ENCODE assay signal across 20 mouse cellular contexts in genomic region chr2:120147999-120148398, GRCm38 (mm10). TPM values are rescaled to one million over a fixed set of nuclear protein-coding genes. Genes with fewer than 3 reads are reported as not detected.
DNase-seq lines count a peak whose midpoint lies in the region; ATAC-seq and TF ChIP-seq lines count a peak whose summit lies in the region.
"Had no signal": no experiment of that assay in that cellular context is flagged by ENCODE, and none has a peak within 500 bp of the region (broad histone marks: within the 10 kb centered on the region; RNA-seq: fewer than 3 reads in every experiment).

No protein-coding gene starts in this region.

- no peak for DNase-seq in kidney, postnatal 25 days
- peak; percentile 48 for DNase-seq in heart, postnatal 4 days
- DNase-seq in urinary bladder, postnatal 25 days (ENCODE audit: low spot score): no peak
- no peak for DNase-seq in adrenal gland, adult 8-10 months
- DNase-seq: adrenal gland, postnatal 10 days; cerebellum, adult 11 months; cerebellum, postnatal 14 days; kidney, adult 11 months; kidney, postnatal 36 days; lung, embryonic 14.5 days; right cerebral cortex, adult 18-20 months; thymus, adult 18-20 months had no signal

- peaks cover 99% of the 10 kb centered on the region for H3K79me2 ChIP-seq in C2C12 (ENCODE audit: control insufficient read depth, insufficient read depth)

- TF ChIP-seq CTCF in C2C12 (IDR thresholded peaks at IDR 0.05; ENCODE audit: control insufficient read depth, insufficient read depth, insufficient read length): no peak

- WGBS in kidney, embryonic 15.5 days: 66% methylated on average over 3 of the region's 3 CpGs
- WGBS in heart, embryonic 11.5 days (ENCODE audit: insufficient replicate concordance): 9% methylated on average over 3 of the region's 3 CpGs

- peak; percentile 58; the same call in 1 of the 2 replicates for ATAC-seq in kidney, embryonic 15.5 days (replicated peaks; ENCODE audit: low FRiP score)
- ATAC-seq in heart, embryonic 11.5 days (replicated peaks; ENCODE audit: insufficient number of reproducible peaks, low FRiP score, low TSS enrichment): peak; percentile 65; the same call in 1 of the 2 replicates
- ATAC-seq: forebrain, embryonic 13.5 days; hindbrain, postnatal 0 days; midbrain, embryonic 15.5 days had no signal

- no peak overlapping the region for H3ac ChIP-seq in C2C12 (ENCODE audit: control insufficient read depth, insufficient read length, low read depth)

- H3K79me3 ChIP-seq in C2C12 (ENCODE audit: low read depth): peaks cover 75% of the 10 kb centered on the region

- no peak overlapping the region for H3K4me3 ChIP-seq in kidney, embryonic 15.5 days (replicated peaks)
- H3K4me3 ChIP-seq in C2C12 (ENCODE audit: insufficient read depth, poor library complexity, severe bottlenecking): no peak overlapping the region
- no peak overlapping the region for H3K4me3 ChIP-seq in heart, embryonic 11.5 days (ENCODE audit: low read depth, low read length)
- H3K4me3 ChIP-seq: embryonic facial prominence, embryonic 10.5 days; forebrain, embryonic 13.5 days; midbrain, embryonic 15.5 days had no signal

- no peaks in the 10 kb centered on the region for H3K27me3 ChIP-seq in kidney, embryonic 15.5 days
- no peaks in the 10 kb centered on the region for H3K27me3 ChIP-seq in C2C12 (ENCODE audit: control insufficient read depth, insufficient read depth, insufficient read length)
- no peaks in the 10 kb centered on the region for H3K27me3 ChIP-seq in heart, embryonic 11.5 days (ENCODE audit: control insufficient read depth, insufficient read depth, low read length)
- H3K27me3 ChIP-seq: forebrain, embryonic 13.5 days; midbrain, embryonic 15.5 days had no signal

- H3K27ac ChIP-seq in kidney, embryonic 15.5 days: no peak overlapping the region
- H3K27ac ChIP-seq in heart, embryonic 11.5 days (ENCODE audit: low read depth, low read length): peak overlapping the region; percentile 76
- H3K27ac ChIP-seq: embryonic facial prominence, embryonic 10.5 days; forebrain, embryonic 13.5 days; hindbrain, postnatal 0 days; macrophage; midbrain, embryonic 15.5 days had no signal

- no peak overlapping the region for H3K9ac ChIP-seq in kidney, embryonic 15.5 days
- no peak overlapping the region for H3K9ac ChIP-seq in heart, embryonic 11.5 days (ENCODE audit: low read depth, low read length)
- H3K9ac ChIP-seq: forebrain, embryonic 13.5 days; lung, embryonic 14.5 days; midbrain, embryonic 15.5 days had no signal

- no peaks in the 10 kb centered on the region for H3K4me1 ChIP-seq in kidney, embryonic 15.5 days
- H3K4me1 ChIP-seq in heart, embryonic 11.5 days (ENCODE audit: control insufficient read depth, insufficient read depth, low read length): peaks cover 28% of the 10 kb centered on the region
- H3K4me1 ChIP-seq: forebrain, embryonic 13.5 days; midbrain, embryonic 15.5 days had no signal

- H3K9me3 ChIP-seq in kidney, embryonic 15.5 days (replicated peaks): no peaks in the 10 kb centered on the region
- H3K9me3 ChIP-seq in heart, embryonic 11.5 days (replicated peaks; ENCODE audit: control insufficient read depth, low read length): no peaks in the 10 kb centered on the region
- H3K9me3 ChIP-seq: embryonic facial prominence, embryonic 10.5 days; forebrain, embryonic 13.5 days; midbrain, embryonic 15.5 days had no signal

- no peak overlapping the region for H3K4me2 ChIP-seq in kidney, embryonic 15.5 days
- H3K4me2 ChIP-seq in heart, embryonic 11.5 days: peak overlapping the region; percentile 33; the same call in 1 of the 2 replicates
- H3K4me2 ChIP-seq: forebrain, embryonic 13.5 days; lung, embryonic 14.5 days; midbrain, embryonic 15.5 days had no signal

- no peaks in the 10 kb centered on the region for H3K36me3 ChIP-seq in kidney, embryonic 15.5 days
- H3K36me3 ChIP-seq in C2C12 (ENCODE audit: control insufficient read depth, insufficient read depth): peaks cover 43% of the 10 kb centered on the region
- no peaks in the 10 kb centered on the region for H3K36me3 ChIP-seq in heart, embryonic 11.5 days (ENCODE audit: control insufficient read depth, insufficient read depth, low read length)
- H3K36me3 ChIP-seq: embryonic facial prominence, embryonic 10.5 days; midbrain, embryonic 15.5 days had no signal

TF ChIP-seq in C2C12, 6 proteins besides CTCF, POLR2A, EP300 and RAD21:
- no peak for TF ChIP-seq USF1 (IDR thresholded peaks at IDR 0.05; ENCODE audit: low read depth)
- TF ChIP-seq MAX (IDR thresholded peaks at IDR 0.05): peak; percentile 28

RNA-seq across cellular contexts. Expression of gene Ehd4, which starts 6.4 kb away (rescaled TPM):
- polyA plus RNA-seq in kidney, embryonic 15.5 days (2015; fragmentation: Nextera tagmentation; extraction: Ambion mirVana): 57.3 and 66.6 TPM in 2 replicates
- polyA plus RNA-seq in C2C12 (2012; fragmentation: generic; extraction: Trizol): 60.1 TPM
- polyA plus RNA-seq in heart, embryonic 11.5 days (2014; fragmentation: Nextera tagmentation; extraction: Ambion mirVana): 97.3 and 113 TPM in 2 replicates
- 100 to 1,000 TPM; 461 to 503 TPM for total RNA-seq in heart, postnatal 4 days (2021)
- total RNA-seq in adrenal gland, adult 8-10 months (2022): 10 to 100 TPM; 44.4 to 84.5 (median 63.0) TPM
